ENCODE assay signal across 18 mouse cellular contexts in the genomic region with DNA sequence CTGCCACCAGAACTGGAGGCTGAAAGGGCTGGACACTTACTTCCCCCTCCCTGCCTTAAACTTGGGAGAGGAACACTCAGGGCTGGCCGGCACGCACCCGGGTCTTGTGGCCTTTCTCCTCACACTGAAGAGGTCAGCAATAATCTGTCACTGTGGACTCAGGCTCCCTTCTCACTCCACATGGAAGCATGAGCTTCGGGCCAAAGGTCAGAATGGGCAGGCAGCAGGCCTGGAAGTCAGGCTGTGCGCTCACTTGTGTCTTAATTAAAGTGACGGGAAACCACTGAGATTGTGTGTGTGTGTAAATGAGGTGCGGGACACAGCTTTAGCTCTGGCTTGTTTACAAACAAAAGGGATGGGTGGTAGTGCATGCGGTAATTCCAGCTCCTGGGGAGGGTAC. TPM values are rescaled to one million over a fixed set of nuclear protein-coding genes. Genes with fewer than 3 reads are reported as not detected.
DNase-seq lines count a peak whose midpoint lies in the region; ATAC-seq and TF ChIP-seq lines count a peak whose summit lies in the region.
"Had no signal": no experiment of that assay in that cellular context is flagged by ENCODE, and none has a peak within 500 bp of the region (broad histone marks: within the 10 kb centered on the region; RNA-seq: fewer than 3 reads in every experiment).

No protein-coding gene starts in this region.

- peaks cover 41% of the 10 kb centered on the region for H3K36me3 ChIP-seq in kidney, embryonic 16.5 days (ENCODE audit: insufficient read depth, low read length)
- peaks cover 21% of the 10 kb centered on the region for H3K36me3 ChIP-seq in intestine, embryonic 16.5 days (ENCODE audit: control insufficient read depth, insufficient read depth, low read length)
- peaks cover 51% of the 10 kb centered on the region for H3K36me3 ChIP-seq in kidney, embryonic 15.5 days
- peaks cover 54% of the 10 kb centered on the region for H3K36me3 ChIP-seq in liver, postnatal 0 days (replicated peaks; ENCODE audit: insufficient read depth, low read length)

- DNase-seq in kidney, adult 18-20 months = peak; percentile 64
- DNase-seq in liver, postnatal 0 days = no peak
- DNase-seq in left cerebral cortex, postnatal 4 days = no peak
- DNase-seq: adrenal gland, adult 8-10 months; cerebellum, adult 11-12 months; cerebellum, postnatal 36 days; forebrain, postnatal 0 days; gastrocnemius, postnatal 10 days; lung, postnatal 14 days; right cerebral cortex, adult 18-20 months had no signal

- H3K4me3 ChIP-seq in kidney, embryonic 16.5 days (ENCODE audit: low read length) = no peak overlapping the region
- H3K4me3 ChIP-seq in intestine, embryonic 16.5 days (ENCODE audit: low read length) = no peak overlapping the region
- H3K4me3 ChIP-seq in kidney, embryonic 15.5 days (replicated peaks) = no peak overlapping the region
- H3K4me3 ChIP-seq in liver, postnatal 0 days (ENCODE audit: low read depth, low read length) = no peak overlapping the region
- H3K4me3 ChIP-seq: limb, embryonic 13.5 days; myocyte had no signal

- no peak for TF ChIP-seq EP300 in liver, postnatal 0 days (IDR thresholded peaks at IDR 0.05; ENCODE audit: low read depth)

- ATAC-seq in kidney, embryonic 16.5 days (ENCODE audit: low FRiP score, low TSS enrichment) = no peak
- ATAC-seq in intestine, embryonic 16.5 days = no peak
- no peak for ATAC-seq in kidney, embryonic 15.5 days (replicated peaks; ENCODE audit: low FRiP score)
- no peak for ATAC-seq in liver, postnatal 0 days
- no peak for ATAC-seq in erythroid progenitor cell, adult 5-6 weeks (replicated peaks; ENCODE audit: low FRiP score, poor library complexity, severe bottlenecking)
- ATAC-seq: forebrain, postnatal 0 days; hindbrain, embryonic 16.5 days had no signal

- peaks cover 54% of the 10 kb centered on the region for H3K4me1 ChIP-seq in kidney, embryonic 16.5 days (ENCODE audit: insufficient read depth, low read length)
- H3K4me1 ChIP-seq in intestine, embryonic 16.5 days (ENCODE audit: control insufficient read depth, insufficient read depth, low read length) = peaks cover 43% of the 10 kb centered on the region
- H3K4me1 ChIP-seq in kidney, embryonic 15.5 days = peaks cover 64% of the 10 kb centered on the region
- peaks cover 56% of the 10 kb centered on the region for H3K4me1 ChIP-seq in liver, postnatal 0 days (ENCODE audit: insufficient read depth)

- H3K27me3 ChIP-seq in kidney, embryonic 16.5 days (ENCODE audit: insufficient read depth, low read length) = no peaks in the 10 kb centered on the region
- H3K27me3 ChIP-seq in intestine, embryonic 16.5 days (replicated peaks; ENCODE audit: control insufficient read depth, insufficient read depth, low read length) = no peaks in the 10 kb centered on the region
- no peaks in the 10 kb centered on the region for H3K27me3 ChIP-seq in kidney, embryonic 15.5 days
- no peaks in the 10 kb centered on the region for H3K27me3 ChIP-seq in liver, postnatal 0 days (ENCODE audit: insufficient read depth, low read length)
- H3K27me3 ChIP-seq: limb, embryonic 13.5 days had no signal

- no peak overlapping the region for H3K9ac ChIP-seq in kidney, embryonic 16.5 days (replicated peaks; ENCODE audit: low read length)
- no peak overlapping the region for H3K9ac ChIP-seq in intestine, embryonic 16.5 days (ENCODE audit: low read depth, low read length)
- no peak overlapping the region for H3K9ac ChIP-seq in kidney, embryonic 15.5 days
- H3K9ac ChIP-seq in liver, postnatal 0 days (replicated peaks) = no peak overlapping the region
- H3K9ac ChIP-seq: forebrain, postnatal 0 days; limb, embryonic 13.5 days had no signal

- 74% methylated on average over 8 of the region's 8 CpGs for WGBS in kidney, embryonic 16.5 days
- WGBS in intestine, embryonic 16.5 days = 68% methylated on average over 8 of the region's 8 CpGs
- 75% methylated on average over 8 of the region's 8 CpGs for WGBS in kidney, embryonic 15.5 days
- WGBS in liver, postnatal 0 days (ENCODE audit: insufficient replicate concordance) = 64% methylated on average over 8 of the region's 8 CpGs

- no peak overlapping the region for H3K4me2 ChIP-seq in kidney, embryonic 16.5 days (replicated peaks; ENCODE audit: low read depth, low read length)
- no peak overlapping the region for H3K4me2 ChIP-seq in intestine, embryonic 16.5 days (ENCODE audit: low read depth, low read length)
- H3K4me2 ChIP-seq in kidney, embryonic 15.5 days = no peak overlapping the region
- no peak overlapping the region for H3K4me2 ChIP-seq in liver, postnatal 0 days (ENCODE audit: low read depth, low read length)
- H3K4me2 ChIP-seq: limb, embryonic 13.5 days had no signal

- H3K9me3 ChIP-seq in kidney, embryonic 16.5 days (ENCODE audit: low read length) = no peaks in the 10 kb centered on the region
- H3K9me3 ChIP-seq in intestine, embryonic 16.5 days (ENCODE audit: control insufficient read depth, low read length) = no peaks in the 10 kb centered on the region
- H3K9me3 ChIP-seq in kidney, embryonic 15.5 days (replicated peaks) = no peaks in the 10 kb centered on the region
- H3K9me3 ChIP-seq in liver, postnatal 0 days (ENCODE audit: low read length) = no peaks in the 10 kb centered on the region
- H3K9me3 ChIP-seq: limb, embryonic 13.5 days had no signal

- no peak for TF ChIP-seq CTCF in liver, postnatal 0 days (IDR thresholded peaks at IDR 0.05; ENCODE audit: low read depth)

- H3K27ac ChIP-seq in kidney, embryonic 16.5 days (ENCODE audit: low read length) = no peak overlapping the region
- peak overlapping the region; percentile 19; the same call in 1 of the 2 replicates for H3K27ac ChIP-seq in intestine, embryonic 16.5 days (ENCODE audit: low read length)
- 0 out of 2 replicates have a peak overlapping the region, but pooled peaks have one; percentile 2 for H3K27ac ChIP-seq in kidney, embryonic 15.5 days
- H3K27ac ChIP-seq in liver, postnatal 0 days (ENCODE audit: low read depth) = 0 out of 2 replicates have a peak overlapping the region, but pooled peaks have one; percentile 12
- H3K27ac ChIP-seq: limb, embryonic 13.5 days had no signal

- intact Hi-C loops in left cerebral cortex, postnatal 4 days (cut with DNase I) = no loop called here

RNA-seq across cellular contexts. Expression of a gene that starts 4.4 kb away (rescaled TPM):
- polyA plus RNA-seq in kidney, embryonic 16.5 days (2015; fragmentation: Nextera tagmentation; extraction: Ambion mirVana) = 122 and 125 TPM in 2 replicates
- polyA plus RNA-seq in intestine, embryonic 16.5 days (2015; fragmentation: Nextera tagmentation; extraction: Ambion mirVana) = 253 and 273 TPM in 2 replicates
- polyA plus RNA-seq in kidney, embryonic 15.5 days (2015; fragmentation: Nextera tagmentation; extraction: Ambion mirVana) = 93.5 and 104 TPM in 2 replicates
- 48.4 and 51.5 TPM in 2 replicates for polyA plus RNA-seq in liver, postnatal 0 days (2015; fragmentation: Nextera tagmentation; extraction: Ambion mirVana)
- total RNA-seq in left cerebral cortex, postnatal 4 days (2021) = 10 to 100 TPM; 17.0 to 17.9 TPM
- total RNA-seq in erythroid progenitor cell, adult 5-6 weeks (2015; ENCODE audit: low replicate concordance) = 25.6 and 56.6 TPM in 2 replicates
- total RNA-seq in erythroid progenitor cell, adult 5-6 weeks (2017; ENCODE audit: low replicate concordance) = 33.8 and 46.0 TPM in 2 replicates

RNA-seq across cellular contexts. Expression of a gene that starts 4.8 kb away (rescaled TPM):
- polyA plus RNA-seq in kidney, embryonic 16.5 days (2015; fragmentation: Nextera tagmentation; extraction: Ambion mirVana) = 284 and 293 TPM in 2 replicates
- 201 and 226 TPM in 2 replicates for polyA plus RNA-seq in intestine, embryonic 16.5 days (2015; fragmentation: Nextera tagmentation; extraction: Ambion mirVana)
- polyA plus RNA-seq in kidney, embryonic 15.5 days (2015; fragmentation: Nextera tagmentation; extraction: Ambion mirVana) = 255 and 275 TPM in 2 replicates
- polyA plus RNA-seq in liver, postnatal 0 days (2015; fragmentation: Nextera tagmentation; extraction: Ambion mirVana) = 53.9 and 63.0 TPM in 2 replicates
- total RNA-seq in left cerebral cortex, postnatal 4 days (2021) = 10 to 100 TPM in 1 of 2 experiments, 1 to 10 TPM in 1; 8.2 to 11.2 TPM
- total RNA-seq in erythroid progenitor cell, adult 5-6 weeks (2015; ENCODE audit: low replicate concordance) = 127 and 137 TPM in 2 replicates
- 157 and 162 TPM in 2 replicates for total RNA-seq in erythroid progenitor cell, adult 5-6 weeks (2017; ENCODE audit: low replicate concordance)

RNA-seq across cellular contexts. Expression of a gene that starts 23.2 kb away (rescaled TPM):
- polyA plus RNA-seq in kidney, embryonic 16.5 days (2015; fragmentation: Nextera tagmentation; extraction: Ambion mirVana) = 94.7 and 102 TPM in 2 replicates
- polyA plus RNA-seq in intestine, embryonic 16.5 days (2015; fragmentation: Nextera tagmentation; extraction: Ambion mirVana) = 96.6 and 107 TPM in 2 replicates
- 100 and 101 TPM in 2 replicates for polyA plus RNA-seq in kidney, embryonic 15.5 days (2015; fragmentation: Nextera tagmentation; extraction: Ambion mirVana)
- 55.2 and 59.7 TPM in 2 replicates for polyA plus RNA-seq in liver, postnatal 0 days (2015; fragmentation: Nextera tagmentation; extraction: Ambion mirVana)
- total RNA-seq in left cerebral cortex, postnatal 4 days (2021) = 10 to 100 TPM; 75.7 to 77.6 TPM
- total RNA-seq in erythroid progenitor cell, adult 5-6 weeks (2015; ENCODE audit: low replicate concordance) = 62.7 and 72.5 TPM in 2 replicates
- 63.6 and 68.4 TPM in 2 replicates for total RNA-seq in erythroid progenitor cell, adult 5-6 weeks (2017; ENCODE audit: low replicate concordance)

RNA-seq across cellular contexts. Expression of a gene that starts 23.3 kb away (rescaled TPM):
- 7.7 and 8.1 TPM in 2 replicates for polyA plus RNA-seq in kidney, embryonic 16.5 days (2015; fragmentation: Nextera tagmentation; extraction: Ambion mirVana)
- polyA plus RNA-seq in intestine, embryonic 16.5 days (2015; fragmentation: Nextera tagmentation; extraction: Ambion mirVana) = 4.5 and 4.7 TPM in 2 replicates
- 7.0 and 8.5 TPM in 2 replicates for polyA plus RNA-seq in kidney, embryonic 15.5 days (2015; fragmentation: Nextera tagmentation; extraction: Ambion mirVana)
- 1.2 and 1.9 TPM in 2 replicates for polyA plus RNA-seq in liver, postnatal 0 days (2015; fragmentation: Nextera tagmentation; extraction: Ambion mirVana)
- 10 to 100 TPM; 43.3 to 48.3 TPM for total RNA-seq in left cerebral cortex, postnatal 4 days (2021)
- 36.9 and 44.3 TPM in 2 replicates for total RNA-seq in erythroid progenitor cell, adult 5-6 weeks (2015; ENCODE audit: low replicate concordance)
- total RNA-seq in erythroid progenitor cell, adult 5-6 weeks (2017; ENCODE audit: low replicate concordance) = 18.2 and 33.9 TPM in 2 replicates

RNA-seq across cellular contexts. Expression of a gene that starts 25.0 kb away (rescaled TPM):
- polyA plus RNA-seq in kidney, embryonic 16.5 days (2015; fragmentation: Nextera tagmentation; extraction: Ambion mirVana) = 0.28 and 0.30 TPM in 2 replicates
- polyA plus RNA-seq in intestine, embryonic 16.5 days (2015; fragmentation: Nextera tagmentation; extraction: Ambion mirVana) = 0.11 and 0.32 TPM in 2 replicates
- 0.32 and 0.40 TPM in 2 replicates for polyA plus RNA-seq in kidney, embryonic 15.5 days (2015; fragmentation: Nextera tagmentation; extraction: Ambion mirVana)
- polyA plus RNA-seq in liver, postnatal 0 days (2015; fragmentation: Nextera tagmentation; extraction: Ambion mirVana) = 9.0 and 9.3 TPM in 2 replicates
- total RNA-seq in left cerebral cortex, postnatal 4 days (2021) = not detected
- total RNA-seq in erythroid progenitor cell, adult 5-6 weeks (2015; ENCODE audit: low replicate concordance) = 0.72 and 3.8 TPM in 2 replicates
- 0.77 TPM in 1 of 2 replicates, not detected in the other for total RNA-seq in erythroid progenitor cell, adult 5-6 weeks (2017; ENCODE audit: low replicate concordance)
- total RNA-seq: forebrain, postnatal 0 days; layer of hippocampus, adult 18-20 months had no signal
- polyA plus RNA-seq: forebrain, postnatal 0 days; myocyte had no signal
